10 mouse cellular contexts compared by ENCODE assay signal in genomic region chr5:86191356-86191755, GRCm38 (mm10). TPM values are rescaled to one million over a fixed set of nuclear protein-coding genes. Genes with fewer than 3 reads are reported as not detected.
A peak's percentile ranks its signal among the peaks of the same experiment; 100 is the strongest.
DNase-seq lines count a peak whose midpoint lies in the region; ATAC-seq and TF ChIP-seq lines count a peak whose summit lies in the region.
"Had no signal": no experiment of that assay in that cellular context is flagged by ENCODE, and none has a peak within 500 bp of the region (broad histone marks: within the 10 kb centered on the region; RNA-seq: fewer than 3 reads in every experiment).

No protein-coding gene starts in this region.

- no peak overlapping the region for H3K4me2 ChIP-seq in hindbrain, embryonic 11.5 days (replicated peaks; ENCODE audit: low read depth, low read length)
- H3K4me2 ChIP-seq: embryonic facial prominence, embryonic 12.5 days had no signal

- no peaks in the 10 kb centered on the region for H3K36me3 ChIP-seq in hindbrain, embryonic 11.5 days (ENCODE audit: control insufficient read depth, insufficient read depth, low read length)
- no peaks in the 10 kb centered on the region for H3K36me3 ChIP-seq in hindbrain, embryonic 10.5 days
- H3K36me3 ChIP-seq in E14TG2a.4 (ENCODE audit: insufficient read depth, low read length) = no peaks in the 10 kb centered on the region
- H3K36me3 ChIP-seq: embryonic facial prominence, embryonic 12.5 days had no signal

- ATAC-seq in hindbrain, embryonic 11.5 days (ENCODE audit: low FRiP score) = peak; percentile 61; the same call in 1 of the 2 replicates
- ATAC-seq in inflammation-experienced regulatory T-cells, adult 6 months = peak; percentile 71

- H3K4me3 ChIP-seq in hindbrain, embryonic 11.5 days (ENCODE audit: low read depth, low read length) = no peak overlapping the region
- no peak overlapping the region for H3K4me3 ChIP-seq in hindbrain, embryonic 10.5 days
- H3K4me3 ChIP-seq in E14TG2a.4 (replicated peaks; ENCODE audit: low read length) = no peak overlapping the region
- H3K4me3 ChIP-seq: embryonic facial prominence, embryonic 12.5 days had no signal

- H3K4me1 ChIP-seq in hindbrain, embryonic 11.5 days (replicated peaks; ENCODE audit: control insufficient read depth, insufficient read depth, low read length) = no peaks in the 10 kb centered on the region
- H3K4me1 ChIP-seq in hindbrain, embryonic 10.5 days (replicated peaks) = no peaks in the 10 kb centered on the region
- H3K4me1 ChIP-seq in E14TG2a.4 (replicated peaks; ENCODE audit: low read depth, low read length) = peaks cover 11% of the 10 kb centered on the region
- H3K4me1 ChIP-seq: embryonic facial prominence, embryonic 12.5 days had no signal

- TF ChIP-seq CTCF in E14TG2a.4 (conservative IDR thresholded peaks at IDR 0.05; ENCODE audit: low read length) = peak; percentile 29

- peak; percentile 60 for DNase-seq in hindbrain, embryonic 11.5 days (ENCODE audit: low spot score)
- DNase-seq in hindbrain, embryonic 10.5 days (ENCODE audit: low spot score) = no peak
- peak; percentile 24 for DNase-seq in c-Kit-positive CD71-positive TER-119-negative erythroid progenitor cells, embryonic 14.5 days (ENCODE audit: low read depth)
- DNase-seq in telencephalon, adult 2 months (ENCODE audit: low read depth, low spot score) = peak; percentile 32
- no peak for DNase-seq in layer of hippocampus, adult 8-10 months (ENCODE audit: low spot score in 2 of 2)
- no peak for DNase-seq in spleen, adult 12 weeks (ENCODE audit: low spot score)

- no peak overlapping the region for H3K27ac ChIP-seq in hindbrain, embryonic 11.5 days (ENCODE audit: low read depth, low read length)
- no peak overlapping the region for H3K27ac ChIP-seq in hindbrain, embryonic 10.5 days
- H3K27ac ChIP-seq: embryonic facial prominence, embryonic 12.5 days had no signal

- H3K27me3 ChIP-seq in hindbrain, embryonic 11.5 days (ENCODE audit: control insufficient read depth, insufficient read depth, low read length) = no peaks in the 10 kb centered on the region
- no peaks in the 10 kb centered on the region for H3K27me3 ChIP-seq in hindbrain, embryonic 10.5 days (ENCODE audit: insufficient read depth, poor library complexity, severe bottlenecking)
- no peaks in the 10 kb centered on the region for H3K27me3 ChIP-seq in E14TG2a.4 (ENCODE audit: insufficient read depth, low read length)
- H3K27me3 ChIP-seq: embryonic facial prominence, embryonic 12.5 days had no signal

- no peaks in the 10 kb centered on the region for H3K9me3 ChIP-seq in hindbrain, embryonic 11.5 days (ENCODE audit: control insufficient read depth, low read length)
- no peaks in the 10 kb centered on the region for H3K9me3 ChIP-seq in hindbrain, embryonic 10.5 days
- no peaks in the 10 kb centered on the region for H3K9me3 ChIP-seq in E14TG2a.4 (ENCODE audit: low read length)
- H3K9me3 ChIP-seq: embryonic facial prominence, embryonic 12.5 days had no signal

- H3K9ac ChIP-seq in hindbrain, embryonic 11.5 days (ENCODE audit: low read depth, low read length) = no peak overlapping the region
- H3K9ac ChIP-seq: embryonic facial prominence, embryonic 12.5 days had no signal

- 23% methylated on average over 4 of the region's 4 CpGs for WGBS in hindbrain, embryonic 11.5 days
- WGBS in hindbrain, embryonic 10.5 days = 21% methylated on average over 4 of the region's 4 CpGs

RNA-seq across cellular contexts. Expression of gene Gnrhr, which starts 6.3 kb away (rescaled TPM):
- not detected in 2 replicates for polyA plus RNA-seq in hindbrain, embryonic 11.5 days (2014; fragmentation: Nextera tagmentation; extraction: Ambion mirVana)
- not detected in 2 replicates for polyA plus RNA-seq in hindbrain, embryonic 10.5 days (2016; fragmentation: Nextera tagmentation; extraction: Ambion mirVana)
- under 1 TPM in 1 of 3 experiments, not detected in 2; 0.15 TPM for polyA plus RNA-seq in inflammation-experienced regulatory T-cells, adult 6 months (2017; shearing (Covaris generic))
- total RNA-seq in layer of hippocampus, adult 8-10 months (2022) = not detected
- polyA plus RNA-seq: embryonic facial prominence, embryonic 12.5 days; liver, embryonic 16.5 days had no signal

RNA-seq across cellular contexts. Expression of gene Uba6, which starts 18.8 kb away (rescaled TPM):
- polyA plus RNA-seq in hindbrain, embryonic 11.5 days (2014; fragmentation: Nextera tagmentation; extraction: Ambion mirVana) = 22.9 and 25.8 TPM in 2 replicates
- polyA plus RNA-seq in hindbrain, embryonic 10.5 days (2016; fragmentation: Nextera tagmentation; extraction: Ambion mirVana) = 14.4 and 16.9 TPM in 2 replicates
- polyA plus RNA-seq in inflammation-experienced regulatory T-cells, adult 6 months (2017; shearing (Covaris generic)) = 10 to 100 TPM; 20.3 to 29.4 (median 21.5) TPM
- total RNA-seq in layer of hippocampus, adult 8-10 months (2022) = 10 to 100 TPM; 14.9 to 26.5 (median 20.3) TPM

Comparison
In these comparisons a context has a peak if more than half of its experiments do, and no peak if none do; other contexts are left out.
1. DNase-seq: peak in hindbrain, embryonic 11.5 days (single experiment), c-Kit-positive CD71-positive TER-119-negative erythroid progenitor cells, embryonic 14.5 days (single experiment) and telencephalon, adult 2 months (single experiment); none in hindbrain, embryonic 10.5 days (single experiment), layer of hippocampus, adult 8-10 months (0 of 2) and spleen, adult 12 weeks (single experiment).